Mouse (Mus musculus) effector memory CD4-positive, alpha-beta T cell, adult 7 months (primary cell): ENCODE results near the gene Tmem169. TPM values are rescaled to one million over a fixed set of nuclear protein-coding genes. Genes with fewer than 3 reads are reported as not detected.

Experiments
- polyA plus RNA-seq: library from polyadenylated mRNA; unstranded; fragments of 100-300 nt; shearing (Covaris generic); gene quantifications from one replicate; pipeline ENCODE4 v1.2.1, GENCODE M21; 2017

Gene Tmem169
- not detected for polyA plus RNA-seq

DNA sequence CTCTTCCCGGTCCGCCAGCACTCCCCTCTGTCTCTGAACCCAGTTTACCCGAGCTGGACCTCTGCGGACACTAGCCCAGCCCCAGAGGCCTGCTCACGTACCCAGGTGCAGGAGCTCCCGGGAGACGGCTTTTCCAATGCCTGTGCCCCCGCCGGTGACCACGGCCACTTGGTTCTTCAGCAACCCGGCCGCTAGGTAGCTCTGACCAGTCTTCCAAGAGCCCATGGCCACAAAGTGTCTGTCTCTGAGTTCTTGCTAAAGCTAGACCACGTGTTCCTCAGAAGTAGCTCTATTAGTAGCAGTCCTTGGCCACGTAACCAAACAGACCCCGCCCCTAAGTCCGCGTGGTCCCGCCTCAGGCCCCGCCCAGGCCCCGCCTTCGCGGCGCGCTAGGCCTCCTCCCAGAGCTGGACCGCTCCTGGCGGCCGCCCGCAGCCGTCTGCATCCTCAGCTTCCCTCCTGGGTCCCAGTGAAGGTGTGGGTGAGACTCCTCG lies at the start of gene Tmem169, which contains the start of gene Pecr:
TSS of gene Tmem169 (plus strand) at position 378 of the 494 bp plus-strand sequence.
TSS of gene Pecr (minus strand) at position 323 of the 494 bp plus-strand sequence.

DNA sequence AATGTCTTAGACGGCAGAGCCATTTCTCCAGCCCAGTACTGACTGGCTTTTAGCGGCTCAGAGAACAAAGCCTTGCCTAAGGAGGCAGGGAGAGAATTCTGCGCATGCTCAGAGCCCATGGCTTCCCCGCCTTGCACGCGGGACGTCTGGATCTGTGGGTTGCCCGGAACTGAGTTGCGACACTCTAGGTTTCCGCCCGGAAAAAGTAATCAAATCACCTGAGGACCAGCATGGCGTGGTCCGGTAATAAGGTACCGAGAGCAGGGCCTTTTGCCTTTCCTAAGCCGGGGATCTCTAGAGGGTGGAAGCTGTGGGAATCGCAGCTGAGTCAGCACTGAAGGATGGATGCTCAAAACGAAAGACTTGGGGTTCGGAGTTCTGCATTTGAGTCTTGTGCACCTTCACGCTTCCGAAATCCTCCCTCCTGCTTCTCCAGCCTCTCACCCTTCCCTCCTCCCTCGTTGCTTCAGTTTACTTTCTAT lies 23.2 kb downstream of the Tmem169 start, which contains the start of gene Xrcc5:
TSS of gene Xrcc5 (plus strand) at position 105 of the 482 bp plus-strand sequence.

Other genes with a start within 250 kb of the Tmem169 start
- 1.2 TPM for gene Mreg, start 72.1 kb upstream of the Tmem169 start, polyA plus RNA-seq
- 7.2 TPM for gene Pecr, start 55 bp upstream of the Tmem169 start, polyA plus RNA-seq
- gene Xrcc5, start 23.1 kb downstream of the Tmem169 start, polyA plus RNA-seq = 28.2 TPM